Mouse (Mus musculus) embryonic facial prominence, embryonic 14.5 days (tissue): ENCODE measurements around the gene Olfr552. TPM values are rescaled to one million over a fixed set of nuclear protein-coding genes. Genes with fewer than 3 reads are reported as not detected.
"Not testable (repeated sequence)": the region's sequence is repeated elsewhere in the genome, so short reads cannot be mapped to it uniquely, and the experiment has no call there.

Experiments
- ATAC-seq: fragments of 200-750 bp; cut with Nextera tagmentation; 2 replicates; pipeline ENCODE4 v1.8.0; 2017; ENCODE audit warnings: low read depth, moderate number of reproducible peaks, moderate TSS enrichment
- DNase-seq: peaks from one replicate; pipeline ENCODE4 v3.0.0-alpha.2; 2015; ENCODE audit warnings: low spot score
- H3K27ac ChIP-seq: fragments of 300-500 bp; sonication (generic); replicated peaks from 2 replicates; pipeline ENCODE4 v1.5.1; 2014; ENCODE audit warnings: low read depth, mild to moderate bottlenecking, low read length, moderate library complexity
- H3K27me3 ChIP-seq: fragments of 300-500 bp; sonication (generic); replicated peaks from 2 replicates; pipeline ENCODE4 v1.6.1; 2014; ENCODE audit warnings: low read length; ENCODE audit not compliant: control insufficient read depth, insufficient read depth
- H3K36me3 ChIP-seq: fragments of 300-500 bp; sonication (generic); 2 replicates; pipeline ENCODE4 v1.6.1; 2014; ENCODE audit warnings: low read length, mixed read lengths; ENCODE audit not compliant: control insufficient read depth, insufficient read depth
- H3K4me1 ChIP-seq: fragments of 300-500 bp; sonication (generic); 2 replicates; pipeline ENCODE4 v1.6.1; 2014; ENCODE audit warnings: antibody characterized with exemption, low read length; ENCODE audit not compliant: control insufficient read depth, insufficient read depth
- H3K4me2 ChIP-seq: fragments of 300-500 bp; sonication (generic); 2 replicates; pipeline ENCODE4 v1.6.1; 2014; ENCODE audit warnings: low read depth, mild to moderate bottlenecking, low read length, moderate library complexity, mixed read lengths
- H3K4me3 ChIP-seq: fragments of 300-500 bp; sonication (generic); 2 replicates; pipeline ENCODE4 v1.5.1; 2014; ENCODE audit warnings: low read depth, mild to moderate bottlenecking, low read length
- H3K9ac ChIP-seq: fragments of 300-500 bp; sonication (generic); 2 replicates; pipeline ENCODE4 v1.6.1; 2014; ENCODE audit warnings: low read depth, mild to moderate bottlenecking, low read length, moderate library complexity, mixed read lengths
- H3K9me3 ChIP-seq: fragments of 300-500 bp; sonication (generic); 2 replicates; pipeline ENCODE4 v1.6.1; 2016; ENCODE audit warnings: low read length; ENCODE audit not compliant: control insufficient read depth
- WGBS: fragments of 180-500 bp; shearing (Covaris S2); extraction: QIAGEN DNeasy Blood & Tissue Kit; methylation state at CpG from one replicate; pipeline ENCODE4 v1.1.7; 2014; 5-methylcytosine and 5-hydroxymethylcytosine counted together
- polyA plus RNA-seq: library from polyadenylated mRNA; unstranded; fragments of >200 nt; fragmentation: Nextera tagmentation; extraction: Ambion mirVana; gene quantifications from 2 replicates; pipeline ENCODE4 v1.2.1, GENCODE M21; 2014

Olfr552 gene
- polyA plus RNA-seq, 1 experiment from 2014 or later = not detected

DNA sequence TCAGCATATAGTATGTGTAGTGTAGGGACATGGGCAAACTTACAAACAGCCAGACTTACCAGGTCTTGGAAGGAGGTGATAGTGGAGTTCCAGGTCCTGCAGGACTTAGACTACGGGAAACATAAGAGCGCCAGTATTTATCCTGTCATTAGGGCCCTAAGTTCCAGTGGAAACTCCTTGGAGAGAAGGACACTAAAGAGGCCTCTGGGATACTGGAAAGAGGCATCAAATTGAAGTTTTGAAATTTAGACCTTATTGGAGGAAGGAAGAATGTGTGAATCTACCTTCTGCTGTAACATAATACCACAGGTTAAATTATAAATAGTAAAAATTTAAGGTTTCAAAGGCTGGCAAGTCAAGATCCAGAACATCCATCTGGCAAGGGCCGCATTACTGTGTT lies 5.8 kb upstream of the Olfr552 start, which contains the start of gene Olfr551:
Gene Olfr551, minus strand, starts transcription at position 101 of the 400 bp plus-strand sequence.
- H3K4me3 ChIP-seq = no peak within 1 kb of the TSS
- WGBS = 92% methylated on average over 3 of the region's 3 CpGs
- H3K4me1 ChIP-seq = no peaks in the 10 kb centered on the region
- H3K9me3 ChIP-seq = no peaks in the 10 kb centered on the region
- H3K27ac ChIP-seq = no peak within 1 kb of the TSS
- DNase-seq (no peak), ATAC-seq (no peak)
- no peaks in the 10 kb centered on the region for H3K36me3 ChIP-seq
- no peak within 1 kb of the TSS for H3K4me2 ChIP-seq
- no peak within 1 kb of the TSS for H3K9ac ChIP-seq
- H3K27me3 ChIP-seq = no peaks in the 10 kb centered on the region

DNA sequence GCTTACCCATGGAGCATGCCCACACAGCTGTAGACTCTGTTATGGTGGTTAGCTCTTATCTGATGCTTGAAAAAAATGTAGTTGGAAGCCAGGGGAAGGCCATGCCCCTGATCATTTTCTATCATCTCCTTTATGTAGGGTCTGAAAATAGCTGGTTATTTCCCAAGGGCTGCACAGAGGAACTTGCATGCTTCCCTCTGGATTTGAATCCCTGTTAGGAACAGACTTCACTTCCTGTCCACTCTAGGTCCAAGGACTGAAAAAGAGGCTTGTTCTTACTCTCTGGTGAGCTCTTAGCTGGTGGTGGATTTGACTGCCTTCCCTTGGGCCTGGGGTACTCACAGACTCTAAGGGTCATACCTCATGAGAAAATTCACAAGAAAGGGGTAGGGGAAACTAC lies 20.5 kb downstream of the Olfr552 start, which contains the start of gene Olfr553:
Gene Olfr553, minus strand, starts transcription at position 101 of the 400 bp plus-strand sequence.
- Histone ChIP-seq H3K27me3 (no peaks in the 10 kb centered on the region), H3K36me3 (no peaks in the 10 kb centered on the region), H3K27ac (no peak within 1 kb of the TSS), H3K9ac (no peak within 1 kb of the TSS), H3K4me2 (no peak within 1 kb of the TSS), H3K4me1 (no peaks in the 10 kb centered on the region), H3K9me3 (no peaks in the 10 kb centered on the region), H3K4me3 (no peak within 1 kb of the TSS)
- no peak for DNase-seq
- no peak for ATAC-seq

- no peak overlapping the region for H3K9ac ChIP-seq
- no peak overlapping the region for H3K4me3 ChIP-seq
- peak; percentile 60 for DNase-seq
- no peak overlapping the region for H3K27ac ChIP-seq
- no peak for ATAC-seq
- H3K4me1 ChIP-seq = no peaks in the 10 kb centered on the region
- H3K36me3 ChIP-seq = no peaks in the 10 kb centered on the region
- 48% methylated on average over 5 of the region's 5 CpGs for WGBS
- H3K9me3 ChIP-seq = no peaks in the 10 kb centered on the region
- H3K4me2 ChIP-seq = no peak overlapping the region
- H3K27me3 ChIP-seq = no peaks in the 10 kb centered on the region
These were observed 22.0 kb downstream of the Olfr552 start for GRCm38 (mm10) chr7:102619608-102620007.

- not testable (repeated sequence) for ATAC-seq, H3K4me3 ChIP-seq, H3K36me3 ChIP-seq, H3K4me2 ChIP-seq, H3K27me3 ChIP-seq, H3K27ac ChIP-seq, DNase-seq, H3K4me1 ChIP-seq, H3K9ac ChIP-seq, H3K9me3 ChIP-seq
- 89% methylated on average over 15 of the region's 19 CpGs for WGBS
These were observed 22.8 kb downstream of the Olfr552 start for GRCm38 (mm10) chr7:102620368-102620767.

DNA sequence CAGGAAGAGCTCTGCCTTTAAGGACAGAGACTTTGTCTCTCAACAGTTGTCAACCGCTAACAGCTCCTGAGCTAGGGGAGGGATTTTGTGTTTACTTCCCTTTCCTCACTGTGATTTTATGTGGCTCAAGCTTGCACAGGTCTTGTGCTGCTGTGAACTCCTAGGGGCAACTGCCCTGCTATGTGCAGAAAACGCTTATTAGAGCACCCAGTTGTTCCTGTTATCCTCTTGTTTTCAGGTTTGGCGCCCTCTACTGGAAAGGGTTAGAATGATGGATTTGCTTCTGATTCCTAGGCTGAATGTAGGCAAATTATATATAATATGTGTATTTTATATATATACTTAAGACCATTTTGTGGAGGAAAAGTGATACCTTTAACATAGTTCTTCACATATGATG lies 39.1 kb downstream of the Olfr552 start:
- no peak for ATAC-seq
- Histone ChIP-seq H3K4me1 (no peaks in the 10 kb centered on the region), H3K27me3 (no peaks in the 10 kb centered on the region), H3K4me2 (no peak overlapping the region), H3K9ac (no peak overlapping the region), H3K4me3 (no peak overlapping the region), H3K9me3 (no peaks in the 10 kb centered on the region), H3K27ac (no peak overlapping the region), H3K36me3 (no peaks in the 10 kb centered on the region)
- WGBS = 33% methylated on average over 3 of the region's 3 CpGs
- peak; percentile 8 for DNase-seq

GRCm38 (mm10) chr7:102638132-102638531 lies 40.6 kb downstream of the Olfr552 start, which contains the start of gene Olfr554:
Gene Olfr554 (plus strand): TSS chr7:102638432.
- DNase-seq (no peak), ATAC-seq (no peak)
- Histone ChIP-seq H3K36me3 (no peaks in the 10 kb centered on the region), H3K4me3 (no peak within 1 kb of the TSS), H3K4me1 (no peaks in the 10 kb centered on the region), H3K27ac (no peak within 1 kb of the TSS), H3K9me3 (no peaks in the 10 kb centered on the region), H3K27me3 (no peaks in the 10 kb centered on the region), H3K4me2 (no peak within 1 kb of the TSS), H3K9ac (no peak within 1 kb of the TSS)
- WGBS = 68% methylated on average over 1 of the region's 1 CpGs

GRCm38 (mm10) chr7:102644945-102645344 lies 47.4 kb downstream of the Olfr552 start:
- not testable (repeated sequence) for H3K27ac ChIP-seq, H3K9me3 ChIP-seq, ATAC-seq, H3K4me2 ChIP-seq, H3K27me3 ChIP-seq, H3K4me1 ChIP-seq, DNase-seq, H3K9ac ChIP-seq, H3K36me3 ChIP-seq, H3K4me3 ChIP-seq
- WGBS = 85% methylated on average over 2 of the region's 4 CpGs

Other genes with a start within 250 kb of the Olfr552 start
- 98.1 and 123 TPM in 2 replicates for gene Rrm1, start 156.1 kb upstream of the Olfr552 start, polyA plus RNA-seq
- 0.31 and 0.97 TPM in 2 replicates for gene Olfr543, start 116.1 kb upstream of the Olfr552 start, polyA plus RNA-seq
- 0.10 and 0.14 TPM in 2 replicates for gene Olfr544, start 109.5 kb upstream of the Olfr552 start, polyA plus RNA-seq
- not detected in 2 replicates for gene Olfr545, start 98.2 kb upstream of the Olfr552 start, polyA plus RNA-seq
- not detected in 2 replicates for gene Olfr547, start 63.0 kb upstream of the Olfr552 start, polyA plus RNA-seq
- not detected in 2 replicates for gene Olfr548-ps1, start 56.9 kb upstream of the Olfr552 start, polyA plus RNA-seq
- gene Olfr549, start 47.9 kb upstream of the Olfr552 start, polyA plus RNA-seq = not detected in 2 replicates
- gene Trim21, start 32.3 kb upstream of the Olfr552 start, polyA plus RNA-seq = 0.58 and 1.1 TPM in 2 replicates
- gene Olfr550, start 26.3 kb upstream of the Olfr552 start, polyA plus RNA-seq = 0.33 and 0.71 TPM in 2 replicates
- gene Olfr551, start 5.9 kb upstream of the Olfr552 start, polyA plus RNA-seq = 0.03 TPM in 1 of 2 replicates, not detected in the other
- gene Olfr553, start 20.4 kb downstream of the Olfr552 start, polyA plus RNA-seq = 0.08 TPM in 1 of 2 replicates, not detected in the other
- gene Olfr554, start 40.7 kb downstream of the Olfr552 start, polyA plus RNA-seq = not detected in 2 replicates
- gene Olfr555, start 61.1 kb downstream of the Olfr552 start, polyA plus RNA-seq = not detected in 2 replicates
- gene Olfr556, start 67.1 kb downstream of the Olfr552 start, polyA plus RNA-seq = not detected in 2 replicates
- 12.6 and 15.4 TPM in 2 replicates for gene Trim68, start 89.6 kb downstream of the Olfr552 start, polyA plus RNA-seq
- gene Olfr557, start 98.1 kb downstream of the Olfr552 start, polyA plus RNA-seq = 0.10 and 0.12 TPM in 2 replicates
- 0.75 and 1.4 TPM in 2 replicates for gene Olfr558, start 104.4 kb downstream of the Olfr552 start, polyA plus RNA-seq
- gene Olfr33, start 121.3 kb downstream of the Olfr552 start, polyA plus RNA-seq = not detected in 2 replicates
- gene Olfr559, start 129.7 kb downstream of the Olfr552 start, polyA plus RNA-seq = not detected in 2 replicates
- gene Olfr560, start 161.6 kb downstream of the Olfr552 start, polyA plus RNA-seq = not detected in 2 replicates
- gene Olfr78, start 161.7 kb downstream of the Olfr552 start, polyA plus RNA-seq = 1.0 and 1.5 TPM in 2 replicates
- gene Olfr561, start 173.5 kb downstream of the Olfr552 start, polyA plus RNA-seq = 0.11 TPM in 1 of 2 replicates, not detected in the other
- gene Olfr564, start 205.7 kb downstream of the Olfr552 start, polyA plus RNA-seq = not detected in 2 replicates